Mouse (Mus musculus) frontal cortex, postnatal 36 days (tissue): ENCODE results near the gene Ampd3.
A peak's percentile ranks its signal among the peaks of the same experiment; 100 is the strongest.

Source experiments
- DNase-seq, 2 experiments: peaks; one replicate each; pipeline ENCODE4 v3.0.0; 2022; ENCODE audit warnings: low spot score in 2 of 2

Ampd3 gene

GRCm38 (mm10) chr7:110834522-110834921 lies 66.5 kb downstream of the Ampd3 start:
- no peak for DNase-seq

GRCm38 (mm10) chr7:110840332-110840731 lies 72.3 kb downstream of the Ampd3 start:
- no peak for DNase-seq

- peak; percentile 91 to 95 for DNase-seq
Observed at GRCm38 (mm10) chr7:110843916-110844874, 76.2 kb downstream of the Ampd3 start, which contains the start of gene Rnf141. Gene Rnf141, minus strand, starts transcription at chr7:110844457.

GRCm38 (mm10) chr7:110847321-110847720 lies 79.3 kb downstream of the Ampd3 start:
- no peak for DNase-seq

GRCm38 (mm10) chr7:110848371-110848770 lies 80.4 kb downstream of the Ampd3 start:
- no peak for DNase-seq

GRCm38 (mm10) chr7:110851541-110852203 lies 83.7 kb downstream of the Ampd3 start:
- no peak for DNase-seq

GRCm38 (mm10) chr7:110853611-110854010 lies 85.6 kb downstream of the Ampd3 start:
- DNase-seq = peak in 1 of 2 experiments; percentile 13

- DNase-seq = peak in 1 of 2 experiments; percentile 60
Observed at GRCm38 (mm10) chr7:110854519-110854918, 86.5 kb downstream of the Ampd3 start.

GRCm38 (mm10) chr7:110854927-110855546 lies 87.0 kb downstream of the Ampd3 start:
- DNase-seq = peak in 1 of 2 experiments; percentile 19

GRCm38 (mm10) chr7:110855604-110856003 lies 87.6 kb downstream of the Ampd3 start:
- DNase-seq = no peak

GRCm38 (mm10) chr7:110860129-110860528 lies 92.1 kb downstream of the Ampd3 start:
- DNase-seq = no peak
